Mouse (Mus musculus): ENCODE data around the gene Cep19. TPM values are rescaled to one million over a fixed set of nuclear protein-coding genes. Genes with fewer than 3 reads are reported as not detected.
"Not testable (repeated sequence)": the region's sequence is repeated elsewhere in the genome, so short reads cannot be mapped to it uniquely, and the experiment has no call there.

The Cep19 gene
- polyA plus RNA-seq, 1 experiment from 2014 or later = 49.1 TPM

- Histone ChIP-seq H3K4me1 (ENCODE audit: control insufficient read depth, insufficient read depth, low read length) (peaks cover 23% of the 10 kb centered on the region), H3K27ac (ENCODE audit: low read length) (no peak overlapping the region), H3K4me3 (ENCODE audit: low read depth, low read length) (no peak overlapping the region), H3K4me2 (ENCODE audit: low read length) (no peak overlapping the region), H3K27me3 (ENCODE audit: control insufficient read depth, insufficient read depth, low read depth, low read length) (no peaks in the 10 kb centered on the region), H3K9me3 (replicated peaks; ENCODE audit: control insufficient read depth, low read length, poor library complexity, severe bottlenecking) (no peaks in the 10 kb centered on the region), H3K9ac (ENCODE audit: low read depth, low read length) (no peak overlapping the region), H3K36me3 (ENCODE audit: control insufficient read depth, insufficient read depth, low read length) (no peaks in the 10 kb centered on the region)
- WGBS = 83% methylated on average over 3 of the region's 3 CpGs
- ATAC-seq = no peak
Measured at GRCm38 (mm10) chr16:32076406-32076805, 23.2 kb upstream of the Cep19 start.

- Histone ChIP-seq H3K27me3 (ENCODE audit: control insufficient read depth, insufficient read depth, low read depth, low read length) (no peaks in the 10 kb centered on the region), H3K27ac (ENCODE audit: low read length) (no peak overlapping the region), H3K9me3 (replicated peaks; ENCODE audit: control insufficient read depth, low read length, poor library complexity, severe bottlenecking) (no peaks in the 10 kb centered on the region), H3K4me3 (ENCODE audit: low read depth, low read length) (peak overlapping the region; percentile 99), H3K4me2 (ENCODE audit: low read length) (peak overlapping the region; percentile 74), H3K4me1 (ENCODE audit: control insufficient read depth, insufficient read depth, low read length) (peaks cover 23% of the 10 kb centered on the region), H3K9ac (ENCODE audit: low read depth, low read length) (peak overlapping the region; percentile 97; the same call in 1 of the 2 replicates), H3K36me3 (ENCODE audit: control insufficient read depth, insufficient read depth, low read length) (no peaks in the 10 kb centered on the region)
- no peak for ATAC-seq
- WGBS = 15% methylated on average over 13 of the region's 13 CpGs
Measured at GRCm38 (mm10) chr16:32077648-32078407, 21.8 kb upstream of the Cep19 start.

GRCm38 (mm10) chr16:32078408-32078990, 21.1 kb upstream of the Cep19 start:
- Histone ChIP-seq H3K27me3 (ENCODE audit: control insufficient read depth, insufficient read depth, low read depth, low read length) (no peaks in the 10 kb centered on the region), H3K4me3 (ENCODE audit: low read depth, low read length) (peak overlapping the region; percentile 99), H3K9ac (ENCODE audit: low read depth, low read length) (peak overlapping the region; percentile 97), H3K4me1 (ENCODE audit: control insufficient read depth, insufficient read depth, low read length) (peaks cover 23% of the 10 kb centered on the region), H3K27ac (ENCODE audit: low read length) (peak overlapping the region; percentile 92), H3K9me3 (replicated peaks; ENCODE audit: control insufficient read depth, low read length, poor library complexity, severe bottlenecking) (no peaks in the 10 kb centered on the region), H3K4me2 (ENCODE audit: low read length) (peak overlapping the region; percentile 74), H3K36me3 (ENCODE audit: control insufficient read depth, insufficient read depth, low read length) (peaks cover 2% of the 10 kb centered on the region)
- WGBS = 0% methylated on average over 29 of the region's 30 CpGs
- no peak; the same call in 1 of the 2 replicates for ATAC-seq

- under 1% methylated on average over 31 of the region's 60 CpGs for WGBS
- ATAC-seq = peak; percentile 98
Measured at GRCm38 (mm10) chr16:32078991-32079511, 20.5 kb upstream of the Cep19 start, which contains the start of gene Pak2. Gene Pak2, minus strand, starts transcription at chr16:32079342.

GRCm38 (mm10) chr16:32087629-32088443, 11.8 kb upstream of the Cep19 start:
- Histone ChIP-seq H3K4me1 (ENCODE audit: control insufficient read depth, insufficient read depth, low read length) (no peaks in the 10 kb centered on the region), H3K27ac (ENCODE audit: low read length) (no peak overlapping the region), H3K9ac (ENCODE audit: low read depth, low read length) (no peak overlapping the region), H3K36me3 (ENCODE audit: control insufficient read depth, insufficient read depth, low read length) (peaks cover 33% of the 10 kb centered on the region), H3K4me3 (ENCODE audit: low read depth, low read length) (no peak overlapping the region), H3K4me2 (ENCODE audit: low read length) (no peak overlapping the region), H3K27me3 (ENCODE audit: control insufficient read depth, insufficient read depth, low read depth, low read length) (no peaks in the 10 kb centered on the region), H3K9me3 (replicated peaks; ENCODE audit: control insufficient read depth, low read length, poor library complexity, severe bottlenecking) (no peaks in the 10 kb centered on the region)
- no peak for ATAC-seq
- WGBS = 89% methylated on average over 17 of the region's 17 CpGs

More at GRCm38 (mm10) chr16:32078991-32079511, 20.5 kb upstream of the Cep19 start, which contains the start of gene Pak2:
- peak within 1 kb of the TSS; percentile 74 for H3K4me2 ChIP-seq (ENCODE audit: low read length)
- H3K27ac ChIP-seq (ENCODE audit: low read length) = peak within 1 kb of the TSS; percentile 92
- no peaks in the 10 kb centered on the region for H3K9me3 ChIP-seq (replicated peaks; ENCODE audit: control insufficient read depth, low read length, poor library complexity, severe bottlenecking)
- H3K4me3 ChIP-seq (ENCODE audit: low read depth, low read length) = peak within 1 kb of the TSS; percentile 99
- peak within 1 kb of the TSS; percentile 97 for H3K9ac ChIP-seq (ENCODE audit: low read depth, low read length)
- no peaks in the 10 kb centered on the region for H3K27me3 ChIP-seq (ENCODE audit: control insufficient read depth, insufficient read depth, low read depth, low read length)
- peaks cover 23% of the 10 kb centered on the region for H3K4me1 ChIP-seq (ENCODE audit: control insufficient read depth, insufficient read depth, low read length)
- H3K36me3 ChIP-seq (ENCODE audit: control insufficient read depth, insufficient read depth, low read length) = peaks cover 4% of the 10 kb centered on the region

GRCm38 (mm10) chr16:32091466-32091865, 8.1 kb upstream of the Cep19 start:
- Histone ChIP-seq H3K36me3 (ENCODE audit: control insufficient read depth, insufficient read depth, low read length) (peaks cover 20% of the 10 kb centered on the region), H3K4me2 (ENCODE audit: low read length) (no peak overlapping the region), H3K4me1 (ENCODE audit: control insufficient read depth, insufficient read depth, low read length) (no peaks in the 10 kb centered on the region), H3K27ac (ENCODE audit: low read length) (no peak overlapping the region), H3K9ac (ENCODE audit: low read depth, low read length) (no peak overlapping the region), H3K9me3 (replicated peaks; ENCODE audit: control insufficient read depth, low read length, poor library complexity, severe bottlenecking) (no peaks in the 10 kb centered on the region), H3K27me3 (ENCODE audit: control insufficient read depth, insufficient read depth, low read depth, low read length) (no peaks in the 10 kb centered on the region), H3K4me3 (ENCODE audit: low read depth, low read length) (no peak overlapping the region)
- ATAC-seq = no peak
- WGBS = 97% methylated on average over 7 of the region's 7 CpGs

- not testable (repeated sequence) for H3K36me3 ChIP-seq (ENCODE audit: control insufficient read depth, insufficient read depth, low read length); H3K4me3 ChIP-seq (ENCODE audit: low read depth, low read length); H3K27me3 ChIP-seq (ENCODE audit: control insufficient read depth, insufficient read depth, low read depth, low read length); H3K9me3 ChIP-seq (replicated peaks; ENCODE audit: control insufficient read depth, low read length, poor library complexity, severe bottlenecking); H3K27ac ChIP-seq (ENCODE audit: low read length); ATAC-seq; H3K4me2 ChIP-seq (ENCODE audit: low read length); H3K9ac ChIP-seq (ENCODE audit: low read depth, low read length)
- WGBS = 94% methylated on average over 2 of the region's 2 CpGs
- H3K4me1 ChIP-seq (ENCODE audit: control insufficient read depth, insufficient read depth, low read length) = peaks cover 14% of the 10 kb centered on the region
Measured at GRCm38 (mm10) chr16:32097757-32098156, 1.8 kb upstream of the Cep19 start.

GRCm38 (mm10) chr16:32098897-32099637, 533 bp upstream of the Cep19 start:
- peak; percentile 83 for ATAC-seq
- peak overlapping the region; percentile 83 for H3K27ac ChIP-seq (ENCODE audit: low read length)
- H3K9me3 ChIP-seq (replicated peaks; ENCODE audit: control insufficient read depth, low read length, poor library complexity, severe bottlenecking) = no peaks in the 10 kb centered on the region
- peaks cover 9% of the 10 kb centered on the region for H3K36me3 ChIP-seq (ENCODE audit: control insufficient read depth, insufficient read depth, low read length)
- WGBS = 0% methylated on average over 38 of the region's 39 CpGs
- H3K4me2 ChIP-seq (ENCODE audit: low read length) = peak overlapping the region; percentile 84
- H3K9ac ChIP-seq (ENCODE audit: low read depth, low read length) = peak overlapping the region; percentile 94
- H3K27me3 ChIP-seq (ENCODE audit: control insufficient read depth, insufficient read depth, low read depth, low read length) = no peaks in the 10 kb centered on the region
- H3K4me1 ChIP-seq (ENCODE audit: control insufficient read depth, insufficient read depth, low read length) = peaks cover 14% of the 10 kb centered on the region
- H3K4me3 ChIP-seq (ENCODE audit: low read depth, low read length) = peak overlapping the region; percentile 98
